Mouse (Mus musculus) embryonic facial prominence, embryonic 14.5 days (tissue): ENCODE measurements around the gene Lpcat2. TPM values are rescaled to one million over a fixed set of nuclear protein-coding genes. Genes with fewer than 3 reads are reported as not detected.
A peak's percentile ranks its signal among the peaks of the same experiment; 100 is the strongest.
"Not testable (repeated sequence)": the region's sequence is repeated elsewhere in the genome, so short reads cannot be mapped to it uniquely, and the experiment has no call there.

Experiments used
- ATAC-seq: fragments of 200-750 bp; cut with Nextera tagmentation; 2 replicates; pipeline ENCODE4 v1.8.0; 2017; ENCODE audit warnings: low read depth, moderate number of reproducible peaks, moderate TSS enrichment
- DNase-seq: peaks from one replicate; pipeline ENCODE4 v3.0.0-alpha.2; 2015; ENCODE audit warnings: low spot score
- H3K27ac ChIP-seq: fragments of 300-500 bp; sonication (generic); replicated peaks from 2 replicates; pipeline ENCODE4 v1.5.1; 2014; ENCODE audit warnings: low read depth, mild to moderate bottlenecking, low read length, moderate library complexity
- H3K27me3 ChIP-seq: fragments of 300-500 bp; sonication (generic); replicated peaks from 2 replicates; pipeline ENCODE4 v1.6.1; 2014; ENCODE audit warnings: low read length; ENCODE audit not compliant: control insufficient read depth, insufficient read depth
- H3K36me3 ChIP-seq: fragments of 300-500 bp; sonication (generic); 2 replicates; pipeline ENCODE4 v1.6.1; 2014; ENCODE audit warnings: low read length, mixed read lengths; ENCODE audit not compliant: control insufficient read depth, insufficient read depth
- H3K4me1 ChIP-seq: fragments of 300-500 bp; sonication (generic); 2 replicates; pipeline ENCODE4 v1.6.1; 2014; ENCODE audit warnings: antibody characterized with exemption, low read length; ENCODE audit not compliant: control insufficient read depth, insufficient read depth
- H3K4me2 ChIP-seq: fragments of 300-500 bp; sonication (generic); 2 replicates; pipeline ENCODE4 v1.6.1; 2014; ENCODE audit warnings: low read depth, mild to moderate bottlenecking, low read length, moderate library complexity, mixed read lengths
- H3K4me3 ChIP-seq: fragments of 300-500 bp; sonication (generic); 2 replicates; pipeline ENCODE4 v1.5.1; 2014; ENCODE audit warnings: low read depth, mild to moderate bottlenecking, low read length
- H3K9ac ChIP-seq: fragments of 300-500 bp; sonication (generic); 2 replicates; pipeline ENCODE4 v1.6.1; 2014; ENCODE audit warnings: low read depth, mild to moderate bottlenecking, low read length, moderate library complexity, mixed read lengths
- H3K9me3 ChIP-seq: fragments of 300-500 bp; sonication (generic); 2 replicates; pipeline ENCODE4 v1.6.1; 2016; ENCODE audit warnings: low read length; ENCODE audit not compliant: control insufficient read depth
- WGBS: fragments of 180-500 bp; shearing (Covaris S2); extraction: QIAGEN DNeasy Blood & Tissue Kit; methylation state at CpG from one replicate; pipeline ENCODE4 v1.1.7; 2014; 5-methylcytosine and 5-hydroxymethylcytosine counted together
- polyA plus RNA-seq: library from polyadenylated mRNA; unstranded; fragments of >200 nt; fragmentation: Nextera tagmentation; extraction: Ambion mirVana; gene quantifications from 2 replicates; pipeline ENCODE4 v1.2.1, GENCODE M21; 2014

Lpcat2 gene
- polyA plus RNA-seq, 1 experiment from 2014 or later: 10.2 TPM

DNA sequence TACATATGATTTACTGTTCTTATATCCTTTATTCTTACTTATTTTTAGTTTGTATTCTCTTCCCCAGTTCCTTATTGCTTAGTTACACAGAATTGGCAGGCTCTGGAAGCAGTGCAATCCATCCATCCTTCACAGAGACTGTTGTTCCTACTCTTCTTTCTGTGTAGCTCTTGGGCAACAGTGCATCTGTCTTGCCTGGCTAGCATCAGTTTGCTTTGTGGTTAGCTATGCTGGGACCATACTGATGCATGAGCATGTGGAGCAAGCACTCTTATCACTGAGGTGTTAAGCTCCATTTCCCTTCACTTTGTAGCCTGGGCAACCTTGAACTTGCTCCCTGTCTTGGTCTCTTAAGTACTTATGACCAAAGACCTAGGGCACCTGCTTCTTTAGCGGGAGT is 6.8 kb downstream of the Lpcat2 start:
- no peaks in the 10 kb centered on the region for H3K9me3 ChIP-seq
- no peak overlapping the region for H3K27ac ChIP-seq
- H3K4me3 ChIP-seq: no peak overlapping the region
- H3K4me1 ChIP-seq: no peaks in the 10 kb centered on the region
- H3K36me3 ChIP-seq: no peaks in the 10 kb centered on the region
- H3K9ac ChIP-seq: no peak overlapping the region
- DNase-seq (no peak), ATAC-seq (no peak)
- H3K4me2 ChIP-seq: no peak overlapping the region
- WGBS: 88% methylated on average over 1 of the region's 1 CpGs
- no peaks in the 10 kb centered on the region for H3K27me3 ChIP-seq

DNA sequence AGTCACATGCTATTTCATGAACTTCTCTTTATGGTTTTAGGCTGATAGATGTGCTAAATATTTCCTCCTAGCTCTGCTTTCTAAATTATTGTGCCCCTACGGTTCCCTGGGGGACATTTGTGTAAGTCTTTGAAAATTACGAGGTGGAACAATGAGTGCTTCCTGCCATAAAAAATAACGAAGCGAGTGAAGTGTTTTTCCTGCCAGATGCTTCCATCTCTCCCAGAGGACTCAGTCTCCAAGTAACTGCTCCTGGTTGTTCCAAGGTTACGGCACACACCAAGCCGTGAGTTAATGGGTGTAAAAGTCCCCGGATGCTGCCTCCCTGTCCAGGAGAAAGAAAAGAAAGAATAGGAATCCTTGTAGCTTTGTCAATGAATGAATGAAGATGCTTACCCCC is 15.1 kb downstream of the Lpcat2 start:
- H3K4me2 ChIP-seq: no peak overlapping the region
- DNase-seq (peak; percentile 76), ATAC-seq (0 out of 2 replicates have a peak, but pooled peaks have one; percentile 46)
- no peaks in the 10 kb centered on the region for H3K4me1 ChIP-seq
- H3K9me3 ChIP-seq: no peaks in the 10 kb centered on the region
- no peak overlapping the region for H3K27ac ChIP-seq
- no peak overlapping the region for H3K9ac ChIP-seq
- H3K27me3 ChIP-seq: no peaks in the 10 kb centered on the region
- no peaks in the 10 kb centered on the region for H3K36me3 ChIP-seq
- WGBS: 41% methylated on average over 7 of the region's 7 CpGs
- no peak overlapping the region for H3K4me3 ChIP-seq

DNA sequence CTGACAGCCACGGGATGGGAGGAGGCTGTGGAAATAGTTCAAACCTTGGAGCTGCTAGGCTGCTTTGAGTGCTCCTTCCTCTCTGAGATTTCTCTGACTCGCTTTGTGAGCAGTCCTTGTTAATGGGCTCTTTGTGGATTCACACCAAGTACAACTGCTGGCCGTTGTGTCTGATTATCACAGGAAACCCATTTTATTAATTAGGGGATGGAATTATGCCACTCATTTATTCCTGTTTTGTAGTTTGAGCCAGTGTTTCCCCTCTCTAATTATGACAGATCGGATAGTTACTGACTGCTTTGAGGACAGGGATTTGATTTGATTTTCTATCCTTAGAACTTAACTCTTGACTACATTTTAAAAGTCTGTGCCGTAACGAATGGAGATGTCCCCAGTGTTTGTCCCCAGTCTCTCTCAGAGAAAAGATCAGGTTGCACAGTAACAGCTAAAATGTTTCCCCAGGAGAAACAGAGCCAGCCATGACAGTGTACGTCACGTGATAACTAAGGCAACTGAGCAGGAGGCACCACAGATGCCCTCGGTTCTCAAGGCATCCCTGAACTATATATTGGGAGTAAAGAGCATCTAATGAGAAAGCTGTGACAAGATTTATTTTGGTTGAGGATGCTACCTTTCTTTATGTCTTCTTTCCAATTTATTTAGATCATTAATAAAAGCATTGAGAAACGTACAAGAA is 17.1 kb downstream of the Lpcat2 start:
- ATAC-seq (peak; percentile 50; the same call in 1 of the 2 replicates), DNase-seq (no peak)
- Histone ChIP-seq H3K9me3 (no peaks in the 10 kb centered on the region), H3K36me3 (no peaks in the 10 kb centered on the region), H3K27ac (no peak overlapping the region), H3K4me2 (no peak overlapping the region), H3K9ac (no peak overlapping the region), H3K4me3 (no peak overlapping the region), H3K27me3 (no peaks in the 10 kb centered on the region), H3K4me1 (no peaks in the 10 kb centered on the region)
- 50% methylated on average over 10 of the region's 10 CpGs for WGBS

DNA sequence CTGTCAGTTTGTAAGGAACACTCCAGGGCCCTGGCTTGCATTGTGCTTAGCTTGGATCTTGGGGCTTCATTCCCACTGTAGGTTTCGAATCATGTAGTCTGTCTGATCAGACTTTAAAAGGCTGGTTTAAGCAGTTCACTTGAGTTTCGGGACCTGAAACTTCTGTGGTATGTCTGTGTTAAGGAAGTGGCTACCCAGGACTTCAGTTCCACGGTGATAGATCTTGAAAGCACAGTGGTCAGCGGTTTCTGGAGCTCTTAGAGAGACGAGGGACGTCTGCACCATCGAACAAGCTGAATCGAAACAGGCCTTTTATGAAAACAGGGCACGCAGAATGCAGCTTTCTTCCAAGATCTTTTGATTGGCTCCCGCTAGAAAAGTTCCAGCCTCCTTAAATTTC is 20.7 kb downstream of the Lpcat2 start:
- Histone ChIP-seq H3K4me2 (no peak overlapping the region), H3K36me3 (0 out of 2 replicates have a peak, but pooled peaks cover 4% of the 10 kb centered on the region), H3K9me3 (no peaks in the 10 kb centered on the region), H3K9ac (no peak overlapping the region), H3K27ac (peak overlapping the region; percentile 13; the same call in 1 of the 2 replicates), H3K4me1 (no peaks in the 10 kb centered on the region), H3K4me3 (no peak overlapping the region), H3K27me3 (no peaks in the 10 kb centered on the region)
- WGBS: 61% methylated on average over 10 of the region's 10 CpGs
- no peak for ATAC-seq
- no peak for DNase-seq

DNA sequence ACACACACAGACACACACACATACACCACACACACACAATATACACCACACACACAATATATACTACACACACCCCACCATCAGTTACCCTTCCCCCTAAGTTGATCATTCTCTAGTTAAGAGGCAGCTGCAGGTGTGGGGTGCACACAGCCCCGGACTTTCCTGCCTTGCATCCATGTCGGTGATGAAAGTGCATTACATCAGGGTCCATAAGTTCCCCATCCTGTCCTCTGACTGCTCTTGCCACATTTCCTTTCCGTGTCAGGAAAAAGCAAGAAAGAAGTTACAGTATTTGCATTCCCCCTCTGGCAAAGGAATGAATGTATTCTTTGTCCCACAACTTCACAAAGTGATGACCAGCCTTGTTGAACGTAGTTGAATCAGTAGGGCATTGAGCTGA is 26.1 kb downstream of the Lpcat2 start:
- no peak overlapping the region for H3K4me2 ChIP-seq
- no peaks in the 10 kb centered on the region for H3K27me3 ChIP-seq
- WGBS: 33% methylated on average over 4 of the region's 4 CpGs
- no peak overlapping the region for H3K4me3 ChIP-seq
- ATAC-seq (peak; percentile 12; the same call in 1 of the 2 replicates), DNase-seq (no peak)
- H3K4me1 ChIP-seq: no peaks in the 10 kb centered on the region
- H3K27ac ChIP-seq: no peak overlapping the region
- no peak overlapping the region for H3K9ac ChIP-seq
- no peaks in the 10 kb centered on the region for H3K9me3 ChIP-seq
- H3K36me3 ChIP-seq: 0 out of 2 replicates have a peak, but pooled peaks cover 4% of the 10 kb centered on the region

DNA sequence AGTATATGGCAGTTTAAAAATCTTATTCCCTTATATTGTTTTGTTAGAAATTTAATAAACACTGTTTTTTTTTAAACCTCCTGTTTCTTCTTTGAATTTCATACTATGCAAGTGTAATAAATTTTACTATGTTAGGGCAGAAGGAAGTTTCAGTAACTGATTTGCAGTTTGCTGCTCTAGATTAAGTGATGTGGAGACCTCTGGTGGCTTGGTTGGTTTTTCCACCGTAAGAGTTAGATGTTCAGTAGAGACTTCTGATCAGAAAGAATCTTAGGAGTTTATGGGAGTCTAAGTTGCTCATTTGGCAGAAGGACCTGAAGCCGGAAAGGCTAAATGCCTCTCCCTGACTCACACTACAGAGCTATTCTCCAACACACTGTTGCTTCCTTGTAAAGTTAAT is 28.6 kb downstream of the Lpcat2 start:
- WGBS: 65% methylated on average over 2 of the region's 2 CpGs
- DNase-seq: no peak
- Histone ChIP-seq H3K9ac (no peak overlapping the region), H3K4me2 (no peak overlapping the region), H3K4me3 (no peak overlapping the region), H3K9me3 (no peaks in the 10 kb centered on the region), H3K36me3 (0 out of 2 replicates have a peak, but pooled peaks cover 4% of the 10 kb centered on the region), H3K27me3 (no peaks in the 10 kb centered on the region), H3K27ac (no peak overlapping the region), H3K4me1 (no peaks in the 10 kb centered on the region)
- no peak for ATAC-seq

DNA sequence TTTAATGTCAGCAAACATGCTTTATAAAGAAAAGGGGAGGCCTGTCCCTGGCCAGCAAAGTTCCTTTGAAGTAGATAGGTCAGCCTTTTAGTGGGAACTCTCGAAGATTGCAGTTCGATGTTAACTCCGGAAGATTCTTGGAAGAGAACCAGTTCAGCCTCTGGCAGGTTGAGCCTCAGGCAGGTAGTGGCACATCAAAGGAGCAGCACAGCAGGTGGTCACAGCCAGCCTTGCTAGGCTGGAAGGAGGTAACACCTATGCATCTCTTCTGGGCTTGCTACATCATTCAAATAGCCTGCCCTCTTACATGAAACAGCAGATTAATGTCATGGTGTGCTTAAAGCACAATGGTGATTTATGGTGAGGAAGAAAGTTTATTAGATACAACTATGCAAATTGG is 37.1 kb downstream of the Lpcat2 start:
- H3K4me1 ChIP-seq, H3K36me3 ChIP-seq, ATAC-seq, H3K27ac ChIP-seq, H3K9ac ChIP-seq, H3K9me3 ChIP-seq, H3K4me2 ChIP-seq, DNase-seq, H3K27me3 ChIP-seq, H3K4me3 ChIP-seq: not testable (repeated sequence)
- 77% methylated on average over 3 of the region's 3 CpGs for WGBS

DNA sequence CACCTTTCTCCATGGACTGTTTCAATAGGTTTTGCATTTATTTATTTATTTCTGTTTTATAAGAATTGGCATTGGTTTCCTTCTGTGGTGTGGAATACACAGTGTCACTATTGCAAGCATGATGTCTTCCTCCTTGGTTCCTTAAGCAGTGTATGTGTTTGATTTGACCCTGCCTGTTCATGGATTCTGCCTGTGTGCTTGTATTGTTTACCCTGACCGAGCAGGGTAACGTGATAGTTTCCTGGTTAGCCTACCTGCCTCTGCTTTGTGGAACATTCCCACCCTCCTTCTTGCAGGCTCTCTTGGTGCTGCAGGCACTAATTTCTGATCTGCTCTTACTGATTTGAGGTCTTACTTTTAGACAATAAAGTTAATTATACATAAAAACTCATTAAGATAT is 38.7 kb downstream of the Lpcat2 start:
- 44% methylated on average over 2 of the region's 2 CpGs for WGBS
- DNase-seq: no peak
- H3K4me1 ChIP-seq: no peaks in the 10 kb centered on the region

DNA sequence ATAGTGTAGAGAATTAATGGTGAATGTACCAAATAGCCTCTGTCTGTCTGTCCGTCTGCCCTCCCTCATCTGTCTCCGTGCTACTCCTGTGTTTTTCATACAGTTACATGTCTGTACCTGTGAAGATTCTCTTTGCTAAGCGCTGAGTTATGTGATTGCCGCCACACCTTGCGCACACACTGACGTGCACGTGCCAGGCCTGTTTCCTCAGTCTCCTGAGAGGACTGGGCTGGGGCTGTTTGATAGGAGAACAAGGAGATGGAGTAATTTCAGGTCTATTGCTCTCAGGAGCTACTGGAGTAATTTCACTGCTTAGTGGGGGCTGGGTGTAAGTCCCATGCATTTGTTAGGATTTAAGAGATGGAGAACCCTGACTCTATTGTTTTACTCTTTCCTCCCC is 39.9 kb downstream of the Lpcat2 start:
- Histone ChIP-seq H3K4me3 (no peak overlapping the region), H3K9me3 (no peaks in the 10 kb centered on the region), H3K27ac (no peak overlapping the region), H3K4me2 (no peak overlapping the region), H3K4me1 (no peaks in the 10 kb centered on the region), H3K9ac (no peak overlapping the region), H3K27me3 (no peaks in the 10 kb centered on the region), H3K36me3 (0 out of 2 replicates have a peak, but pooled peaks cover 4% of the 10 kb centered on the region)
- DNase-seq: peak; percentile 55
- ATAC-seq: peak; percentile 62; the same call in 1 of the 2 replicates
- 78% methylated on average over 7 of the region's 7 CpGs for WGBS

More for the DNA sequence above, 38.7 kb downstream of the Lpcat2 start:
- Histone ChIP-seq H3K27ac (no peak overlapping the region), H3K9ac (no peak overlapping the region), H3K4me2 (no peak overlapping the region), H3K9me3 (no peaks in the 10 kb centered on the region), H3K4me3 (no peak overlapping the region), H3K27me3 (no peaks in the 10 kb centered on the region), H3K36me3 (0 out of 2 replicates have a peak, but pooled peaks cover 4% of the 10 kb centered on the region)
- peak; percentile 47; the same call in 1 of the 2 replicates for ATAC-seq
